Mouse (Mus musculus): ENCODE results near the gene Gm10160.

DNA sequence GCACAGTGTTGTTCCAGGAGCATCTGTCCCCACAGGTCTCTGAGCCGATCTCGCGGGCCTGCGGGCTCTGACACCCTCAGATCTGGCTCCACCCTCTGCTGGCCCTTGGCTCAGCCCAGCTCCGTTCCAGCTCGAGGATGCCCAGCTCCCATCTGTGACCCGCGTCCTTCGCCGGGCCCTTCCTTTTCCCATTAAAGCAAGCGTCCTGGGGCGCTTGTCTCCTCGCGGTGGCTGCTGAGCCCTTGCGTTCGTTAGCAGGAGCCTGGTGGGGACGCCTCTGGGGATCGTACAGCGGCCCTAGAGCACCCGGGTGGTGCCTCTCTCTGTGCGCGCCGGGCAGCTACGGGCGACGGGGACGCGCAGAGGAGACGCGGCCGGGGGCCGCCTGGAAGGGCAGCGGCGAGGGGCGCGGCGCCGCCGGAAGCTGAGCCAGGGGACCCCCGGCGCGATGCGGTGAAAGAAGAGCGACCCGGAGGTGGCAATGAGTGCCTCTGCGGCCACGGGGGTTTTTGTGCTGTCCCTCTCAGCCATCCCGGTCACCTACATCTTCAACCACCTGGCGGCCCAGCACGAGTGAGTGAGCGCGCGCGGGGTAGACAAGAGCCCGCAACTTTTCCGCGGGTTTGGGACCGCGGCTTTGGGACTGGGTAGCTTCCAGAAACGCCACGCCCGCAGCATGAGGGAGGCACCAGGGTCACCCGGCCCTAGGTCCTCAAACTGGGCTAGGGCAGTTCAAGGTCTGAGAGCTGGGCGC is 3.6 kb upstream of the Gm10160 start, which contains the start of gene Tm6sf1:
- TF ChIP-seq CTCF (conservative IDR thresholded peaks at IDR 0.05; ENCODE audit: low read length) (no peak), POU5F1 (IDR thresholded peaks at IDR 0.05; ENCODE audit: borderline replicate concordance, low read length) (no peak), NANOG (IDR thresholded peaks at IDR 0.05; ENCODE audit: borderline replicate concordance, low read length) (no peak)
